Mouse (Mus musculus) kidney, adult 2 months (tissue): ENCODE results near the gene Gm36210. TPM values are rescaled to one million over a fixed set of nuclear protein-coding genes. Genes with fewer than 3 reads are reported as not detected.

Source experiments
- DNase-seq: peaks from one replicate; pipeline ENCODE4 v3.0.0; 2021
- H3K27ac ChIP-seq: fragments of 200-500 bp; 2 replicates; pipeline ENCODE4 v1.5.1; 2012; ENCODE audit warnings: low read depth, low read length, control low read depth, inconsistent platforms; ENCODE audit not compliant: insufficient read depth
- H3K27me3 ChIP-seq: fragments of 200-500 bp; replicated peaks from 2 replicates; pipeline ENCODE4 v1.6.1; 2012; ENCODE audit warnings: mild to moderate bottlenecking, moderate library complexity, low read length, inconsistent platforms; ENCODE audit not compliant: control insufficient read depth, insufficient read depth
- H3K36me3 ChIP-seq: fragments of 200-500 bp; 2 replicates; pipeline ENCODE4 v1.6.1; 2012; ENCODE audit warnings: mild to moderate bottlenecking, moderate library complexity, low read length, inconsistent platforms; ENCODE audit not compliant: control insufficient read depth, insufficient read depth
- H3K4me1 ChIP-seq: fragments of 200-500 bp; 2 replicates; pipeline ENCODE4 v1.6.1; 2011; ENCODE audit warnings: low read length; ENCODE audit not compliant: control insufficient read depth, insufficient read depth
- H3K4me3 ChIP-seq: fragments of 200-500 bp; 2 replicates; pipeline ENCODE4 v1.5.1; 2011; ENCODE audit warnings: mild to moderate bottlenecking, low read depth, low read length, control low read depth; ENCODE audit not compliant: insufficient read depth
- CTCF ChIP-seq: fragments of 200-500 bp; conservative IDR thresholded peaks from 2 replicates; pipeline ENCODE4 v1.5.1; 2011; ENCODE audit warnings: low read depth, mild to moderate bottlenecking, control low read depth, low read length, moderate library complexity, mixed read lengths; ENCODE audit not compliant: insufficient read depth, insufficient read length
- POLR2A ChIP-seq: fragments of 200-500 bp; IDR thresholded peaks from one replicate; pipeline ENCODE4 v1.6.1; 2011; ENCODE audit warnings: low read depth, low read length, control low read depth
- WGBS: fragments of 180-500 bp; shearing (Covaris S2); methylation state at CpG from one replicate; pipeline ENCODE4 v1.1.7; 2018; 5-methylcytosine and 5-hydroxymethylcytosine counted together
- polyA plus RNA-seq: library from polyadenylated mRNA; depleted of rRNA; stranded (reverse); fragments of >200 nt; gene quantifications from 2 replicates; pipeline ENCODE4 v1.2.3, GENCODE M21; 2012; rRNA removed

Gm36210 gene
- polyA plus RNA-seq, 1 experiment, result 0.16 TPM

- DNase-seq, result no peak
- TF ChIP-seq CTCF, result no peak
- no peak for TF ChIP-seq POLR2A
- H3K36me3 ChIP-seq, result no peaks in the 10 kb centered on the region
- no peak overlapping the region for H3K27ac ChIP-seq
- no peak overlapping the region for H3K4me3 ChIP-seq
- no peaks in the 10 kb centered on the region for H3K4me1 ChIP-seq
- no peaks in the 10 kb centered on the region for H3K27me3 ChIP-seq
- WGBS, result 77% methylated on average over 3 of the region's 3 CpGs
Observed at GRCm38 (mm10) chr7:4853613-4854012, 52.7 kb downstream of the Gm36210 start.

GRCm38 (mm10) chr7:4851315-4851688, 55.0 kb downstream of the Gm36210 start:
- TF ChIP-seq CTCF (no peak), POLR2A (no peak)
- WGBS, result 80% methylated on average over 8 of the region's 8 CpGs
- Histone ChIP-seq H3K27me3 (no peaks in the 10 kb centered on the region), H3K4me3 (no peak overlapping the region), H3K27ac (no peak overlapping the region), H3K4me1 (no peaks in the 10 kb centered on the region), H3K36me3 (no peaks in the 10 kb centered on the region)
- DNase-seq, result no peak

GRCm38 (mm10) chr7:4850621-4851314, 55.5 kb downstream of the Gm36210 start:
- H3K27ac ChIP-seq, result no peak overlapping the region
- WGBS, result 85% methylated on average over 11 of the region's 11 CpGs
- no peaks in the 10 kb centered on the region for H3K4me1 ChIP-seq
- no peaks in the 10 kb centered on the region for H3K27me3 ChIP-seq
- no peaks in the 10 kb centered on the region for H3K36me3 ChIP-seq
- DNase-seq, result no peak
- TF ChIP-seq CTCF (no peak), POLR2A (no peak)
- H3K4me3 ChIP-seq, result no peak overlapping the region

GRCm38 (mm10) chr7:4849372-4849771, 56.9 kb downstream of the Gm36210 start:
- TF ChIP-seq POLR2A (no peak), CTCF (no peak)
- Histone ChIP-seq H3K36me3 (no peaks in the 10 kb centered on the region), H3K4me1 (no peaks in the 10 kb centered on the region), H3K4me3 (no peak overlapping the region), H3K27ac (no peak overlapping the region), H3K27me3 (no peaks in the 10 kb centered on the region)
- 58% methylated on average over 9 of the region's 9 CpGs for WGBS
- DNase-seq, result no peak

Other genes starting within 250 kb of the Gm36210 start
- gene Ppp6r1, start 247.5 kb downstream of the Gm36210 start, polyA plus RNA-seq, result 103 and 109 TPM in 2 replicates
- 36.6 and 39.4 TPM in 2 replicates for gene Hspbp1, start 221.4 kb downstream of the Gm36210 start, polyA plus RNA-seq
- gene Brsk1, start 215.9 kb downstream of the Gm36210 start, polyA plus RNA-seq, result 1.7 and 2.3 TPM in 2 replicates
- 0.57 and 0.59 TPM in 2 replicates for gene Tmem150b, start 181.3 kb downstream of the Gm36210 start, polyA plus RNA-seq
- gene Kmt5c, start 166.4 kb downstream of the Gm36210 start, polyA plus RNA-seq, result 83.2 and 101 TPM in 2 replicates
- gene Cox6b2, start 153.4 kb downstream of the Gm36210 start, polyA plus RNA-seq, result 62.7 and 84.5 TPM in 2 replicates
- 0.08 and 0.09 TPM in 2 replicates for gene Fam71e2, start 135.2 kb downstream of the Gm36210 start, polyA plus RNA-seq
- gene Il11, start 123.7 kb downstream of the Gm36210 start, polyA plus RNA-seq, result 0.13 and 0.24 TPM in 2 replicates
- 0.31 TPM in 1 of 2 replicates, not detected in the other for gene Tmem190, start 123.6 kb downstream of the Gm36210 start, polyA plus RNA-seq
- 57.8 and 87.8 TPM in 2 replicates for gene Tmem238, start 116.9 kb downstream of the Gm36210 start, polyA plus RNA-seq
- 340 and 597 TPM in 2 replicates for gene Rpl28, start 113.6 kb downstream of the Gm36210 start, polyA plus RNA-seq
- gene Ube2s, start 93.9 kb downstream of the Gm36210 start, polyA plus RNA-seq, result 240 and 301 TPM in 2 replicates
- gene Shisa7, start 61.8 kb downstream of the Gm36210 start, polyA plus RNA-seq, result 14.1 and 17.3 TPM in 2 replicates
- gene Isoc2b, start 36.3 kb downstream of the Gm36210 start, polyA plus RNA-seq, result 41.1 and 47.9 TPM in 2 replicates
- 174 and 182 TPM in 2 replicates for gene Isoc2a, start 29.4 kb downstream of the Gm36210 start, polyA plus RNA-seq
- 12.6 and 14.4 TPM in 2 replicates for gene Zfp628, start 8.7 kb upstream of the Gm36210 start, polyA plus RNA-seq
- 5.5 and 5.7 TPM in 2 replicates for gene Nat14, start 15.5 kb upstream of the Gm36210 start, polyA plus RNA-seq
- gene Ssc5d, start 19.3 kb upstream of the Gm36210 start, polyA plus RNA-seq, result 1.8 and 2.1 TPM in 2 replicates
- gene Sbk2, start 57.9 kb upstream of the Gm36210 start, polyA plus RNA-seq, result 0.11 and 1.6 TPM in 2 replicates
- gene Sbk3, start 64.7 kb upstream of the Gm36210 start, polyA plus RNA-seq, result 0.14 and 0.19 TPM in 2 replicates
- 49.9 and 55.2 TPM in 2 replicates for gene Zfp579, start 89.6 kb upstream of the Gm36210 start, polyA plus RNA-seq
- 35.7 and 49.6 TPM in 2 replicates for gene Zfp524, start 107.9 kb upstream of the Gm36210 start, polyA plus RNA-seq
- 25.4 and 27.5 TPM in 2 replicates for gene Fiz1, start 108.2 kb upstream of the Gm36210 start, polyA plus RNA-seq
- 0.14 TPM in 1 of 2 replicates, not detected in the other for gene Gm44973, start 109.0 kb upstream of the Gm36210 start, polyA plus RNA-seq
- gene Zfp865, start 113.9 kb upstream of the Gm36210 start, polyA plus RNA-seq, result 21.3 and 25.1 TPM in 2 replicates
- gene Ccdc106, start 114.0 kb upstream of the Gm36210 start, polyA plus RNA-seq, result 2.3 and 3.0 TPM in 2 replicates
- gene 4632433K11Rik, start 127.6 kb upstream of the Gm36210 start, polyA plus RNA-seq, result not detected in 2 replicates
- gene Zfp784, start 131.9 kb upstream of the Gm36210 start, polyA plus RNA-seq, result 6.4 and 6.8 TPM in 2 replicates
- 17.0 and 17.1 TPM in 2 replicates for gene Zfp580, start 145.0 kb upstream of the Gm36210 start, polyA plus RNA-seq
- gene U2af2, start 155.6 kb upstream of the Gm36210 start, polyA plus RNA-seq, result 132 and 153 TPM in 2 replicates
- gene Epn1, start 173.7 kb upstream of the Gm36210 start, polyA plus RNA-seq, result 243 and 262 TPM in 2 replicates
- not detected in 2 replicates for gene Rfpl4, start 210.4 kb upstream of the Gm36210 start, polyA plus RNA-seq
- gene Rasl2-9, start 219.4 kb upstream of the Gm36210 start, polyA plus RNA-seq, result 2.8 and 3.5 TPM in 2 replicates
- not detected in 2 replicates for gene Vmn1r55, start 243.2 kb upstream of the Gm36210 start, polyA plus RNA-seq